Mouse (Mus musculus): Measurements from ENCODE around the gene Tenm2. TPM values are rescaled to one million over a fixed set of nuclear protein-coding genes. Genes with fewer than 3 reads are reported as not detected.

The Tenm2 gene
- total and polyA plus RNA-seq, 3 experiments: not detected

DNA sequence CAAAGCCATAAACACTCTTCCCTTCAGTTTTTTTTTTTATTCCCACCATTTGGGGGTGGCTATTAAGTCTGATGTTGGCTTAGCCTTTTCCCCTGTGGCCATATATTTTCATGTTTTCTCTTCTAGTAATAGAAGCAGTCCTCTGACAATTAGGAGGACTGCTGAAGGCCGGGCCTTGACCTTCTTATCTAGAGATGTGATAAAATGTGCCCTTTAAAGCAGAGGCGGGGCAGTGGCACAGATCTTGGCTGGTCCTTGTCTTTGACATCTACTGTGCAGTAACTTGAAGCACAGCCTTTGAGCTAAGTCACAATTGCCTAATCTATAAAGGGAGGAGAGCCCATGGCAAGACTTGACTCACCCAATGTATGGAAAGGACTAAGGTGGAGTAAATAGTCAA, 789.4 kb downstream of the Tenm2 start:
- Histone ChIP-seq H3K9me3 (replicated peaks; ENCODE audit: low read length) (peaks cover 87% of the 10 kb centered on the region), H3K79me2 (replicated peaks; ENCODE audit: control insufficient read depth, extremely low read depth, insufficient read depth, poor library complexity, severe bottlenecking) (no peaks in the 10 kb centered on the region), H3K4me3 (replicated peaks in 1 of 3; ENCODE audit: low read depth in 2 of 3, low read length in 2 of 3, poor library complexity in 1 of 3) (no peak overlapping the region), H3K4me1 (ENCODE audit: control insufficient read depth in 1 of 2, insufficient read depth in 2 of 2) (no peaks in the 10 kb centered on the region), H3K36me3 (replicated peaks in 1 of 2; ENCODE audit: control insufficient read depth in 1 of 2, insufficient read depth in 1 of 2, low read length in 1 of 2) (no peaks in the 10 kb centered on the region), H3K9ac (ENCODE audit: insufficient read depth, low read depth) (no peak overlapping the region), H3K4me2 (ENCODE audit: insufficient read depth, low read depth, poor library complexity, severe bottlenecking) (no peak overlapping the region), H3K27me3 (replicated peaks) (no peaks in the 10 kb centered on the region), H3K27ac (ENCODE audit: insufficient read depth, low read depth) (no peak overlapping the region)
- TF ChIP-seq CHD1 (IDR thresholded peaks at IDR 0.05; ENCODE audit: low read depth, low read length) (no peak), MYC (IDR thresholded peaks at IDR 0.05; ENCODE audit: low read depth, low read length) (no peak), RCOR1 (conservative IDR thresholded peaks at IDR 0.05; ENCODE audit: low read depth, low read length) (no peak), IRF4 (IDR thresholded peaks at IDR 0.05; ENCODE audit: low read depth, low read length) (no peak), ZNF384 (IDR thresholded peaks at IDR 0.05; ENCODE audit: low read depth, low read length) (no peak), SIN3A (IDR thresholded peaks at IDR 0.05; ENCODE audit: low read length) (no peak), TCF12 (IDR thresholded peaks at IDR 0.05; ENCODE audit: low read depth, low read length) (no peak), TBP (conservative IDR thresholded peaks at IDR 0.05; ENCODE audit: low read depth, low read length) (no peak), GABPA (IDR thresholded peaks at IDR 0.05; ENCODE audit: insufficient replicate concordance, low read depth, low read length) (no peak), EP300 (IDR thresholded peaks at IDR 0.05; ENCODE audit: low read length) (no peak), MAFK (IDR thresholded peaks at IDR 0.05; ENCODE audit: insufficient replicate concordance, low read length) (no peak), UBTF (IDR thresholded peaks at IDR 0.05; ENCODE audit: low read depth, low read length) (no peak), E2F4 (IDR thresholded peaks at IDR 0.05; ENCODE audit: insufficient replicate concordance, low read depth, low read length) (no peak), CHD2 (IDR thresholded peaks at IDR 0.05; ENCODE audit: low read length) (no peak), MEF2A (IDR thresholded peaks at IDR 0.05; ENCODE audit: borderline replicate concordance, low read depth, low read length) (no peak), JUN (IDR thresholded peaks at IDR 0.05; ENCODE audit: insufficient read depth, low read depth, low read length) (no peak), PAX5 (IDR thresholded peaks at IDR 0.05; ENCODE audit: low read length) (no peak)
- no peak for DNase-seq (ENCODE audit: extremely low read depth)
- dilution Hi-C loops (cut with MboI; ENCODE audit: extremely low pct_ligation_motif_present, extremely low pct_unique_long_range_greater_than_20kb, low sequenced_read_pairs) (no loop called here), in situ Hi-C loops (cut with MboI; ENCODE audit: low pct_ligation_motif_present, low pct_unique_long_range_greater_than_20kb, low sequenced_read_pairs) (no loop called here)

DNA sequence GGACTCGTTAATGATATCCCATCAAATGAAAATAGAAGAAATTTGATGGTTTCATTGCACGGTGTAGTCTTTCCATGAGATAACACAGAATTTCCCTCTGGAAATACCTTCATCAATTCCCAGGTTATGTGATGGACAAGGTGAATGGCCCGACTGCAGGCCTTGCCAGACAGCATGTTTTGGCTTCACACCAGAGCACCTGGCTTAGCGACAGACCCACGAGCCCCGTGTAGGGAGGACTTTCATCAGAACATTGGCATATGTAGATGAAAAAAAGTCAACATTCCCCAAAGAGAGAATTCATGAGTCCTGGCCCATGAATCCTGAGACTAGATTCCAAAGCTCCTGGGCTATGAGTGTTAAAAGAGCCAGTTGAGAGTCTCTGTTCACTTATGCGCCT, 791.9 kb downstream of the Tenm2 start:
- Histone ChIP-seq H3K79me2 (replicated peaks; ENCODE audit: control insufficient read depth, extremely low read depth, insufficient read depth, poor library complexity, severe bottlenecking) (no peaks in the 10 kb centered on the region), H3K9ac (ENCODE audit: insufficient read depth, low read depth) (no peak overlapping the region), H3K27me3 (replicated peaks) (no peaks in the 10 kb centered on the region), H3K9me3 (replicated peaks; ENCODE audit: low read length) (peaks cover 85% of the 10 kb centered on the region), H3K27ac (ENCODE audit: insufficient read depth, low read depth) (no peak overlapping the region), H3K4me3 (replicated peaks in 1 of 3; ENCODE audit: low read depth in 2 of 3, low read length in 2 of 3, poor library complexity in 1 of 3) (no peak overlapping the region), H3K36me3 (replicated peaks in 1 of 2; ENCODE audit: control insufficient read depth in 1 of 2, insufficient read depth in 1 of 2, low read length in 1 of 2) (no peaks in the 10 kb centered on the region), H3K4me2 (ENCODE audit: insufficient read depth, low read depth, poor library complexity, severe bottlenecking) (no peak overlapping the region), H3K4me1 (ENCODE audit: control insufficient read depth in 1 of 2, insufficient read depth in 2 of 2) (no peaks in the 10 kb centered on the region)
- TF ChIP-seq SIN3A (IDR thresholded peaks at IDR 0.05; ENCODE audit: low read length) (no peak), E2F4 (IDR thresholded peaks at IDR 0.05; ENCODE audit: insufficient replicate concordance, low read depth, low read length) (no peak), MYC (IDR thresholded peaks at IDR 0.05; ENCODE audit: low read depth, low read length) (no peak), ELF1 (IDR thresholded peaks at IDR 0.05; ENCODE audit: low read depth, low read length) (no peak), CTCF (conservative IDR thresholded peaks at IDR 0.05 in 1 of 2, IDR thresholded peaks at IDR 0.05 in 1 of 2; ENCODE audit: low read depth in 2 of 2, low read length in 2 of 2) (no peak), TBP (conservative IDR thresholded peaks at IDR 0.05; ENCODE audit: low read depth, low read length) (no peak), MAFK (IDR thresholded peaks at IDR 0.05; ENCODE audit: insufficient replicate concordance, low read length) (no peak), RAD21 (IDR thresholded peaks at IDR 0.05; ENCODE audit: low read depth, low read length) (no peak), ETS1 (conservative IDR thresholded peaks at IDR 0.05; ENCODE audit: low read depth, low read length) (no peak), USF2 (conservative IDR thresholded peaks at IDR 0.05; ENCODE audit: low read depth, low read length) (no peak), JUN (IDR thresholded peaks at IDR 0.05; ENCODE audit: insufficient read depth, low read depth, low read length) (no peak), MAZ (IDR thresholded peaks at IDR 0.05; ENCODE audit: low read depth, low read length) (no peak)
- no peak for DNase-seq (ENCODE audit: extremely low read depth)
- in situ Hi-C loops (cut with MboI; ENCODE audit: low pct_ligation_motif_present, low pct_unique_long_range_greater_than_20kb, low sequenced_read_pairs): no loop called here
- dilution Hi-C loops (cut with MboI; ENCODE audit: extremely low pct_ligation_motif_present, extremely low pct_unique_long_range_greater_than_20kb, low sequenced_read_pairs): no loop called here
